Mouse (Mus musculus): ENCODE measurements around the gene Sox5.

The Sox5 gene

GRCm38 (mm10) chr6:144479861-144480260 lies 301.9 kb downstream of the Sox5 start:
- DNase-seq = no peak

- no peak for DNase-seq
Measured at GRCm38 (mm10) chr6:144477287-144478064, 304.3 kb downstream of the Sox5 start.

DNA sequence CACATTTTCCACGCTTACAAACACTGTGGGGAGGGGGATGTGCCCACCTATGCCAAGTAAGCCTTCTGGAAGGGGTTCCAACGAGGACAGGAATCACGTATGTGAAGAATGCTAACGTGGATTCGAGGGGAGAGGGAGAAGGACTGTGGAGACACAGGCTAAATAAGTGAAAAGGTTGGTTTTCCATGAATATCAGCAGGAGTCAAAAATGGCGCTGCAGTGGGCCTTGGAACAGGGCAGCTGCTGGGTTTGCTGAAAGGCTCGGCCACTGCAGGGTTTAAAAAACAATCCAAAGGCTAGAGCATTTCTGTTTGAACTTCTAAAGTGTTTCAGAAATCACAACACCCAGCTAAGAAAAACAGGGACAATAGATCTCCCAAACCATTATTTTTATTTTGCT lies 308.3 kb downstream of the Sox5 start:
- no peak for DNase-seq

DNA sequence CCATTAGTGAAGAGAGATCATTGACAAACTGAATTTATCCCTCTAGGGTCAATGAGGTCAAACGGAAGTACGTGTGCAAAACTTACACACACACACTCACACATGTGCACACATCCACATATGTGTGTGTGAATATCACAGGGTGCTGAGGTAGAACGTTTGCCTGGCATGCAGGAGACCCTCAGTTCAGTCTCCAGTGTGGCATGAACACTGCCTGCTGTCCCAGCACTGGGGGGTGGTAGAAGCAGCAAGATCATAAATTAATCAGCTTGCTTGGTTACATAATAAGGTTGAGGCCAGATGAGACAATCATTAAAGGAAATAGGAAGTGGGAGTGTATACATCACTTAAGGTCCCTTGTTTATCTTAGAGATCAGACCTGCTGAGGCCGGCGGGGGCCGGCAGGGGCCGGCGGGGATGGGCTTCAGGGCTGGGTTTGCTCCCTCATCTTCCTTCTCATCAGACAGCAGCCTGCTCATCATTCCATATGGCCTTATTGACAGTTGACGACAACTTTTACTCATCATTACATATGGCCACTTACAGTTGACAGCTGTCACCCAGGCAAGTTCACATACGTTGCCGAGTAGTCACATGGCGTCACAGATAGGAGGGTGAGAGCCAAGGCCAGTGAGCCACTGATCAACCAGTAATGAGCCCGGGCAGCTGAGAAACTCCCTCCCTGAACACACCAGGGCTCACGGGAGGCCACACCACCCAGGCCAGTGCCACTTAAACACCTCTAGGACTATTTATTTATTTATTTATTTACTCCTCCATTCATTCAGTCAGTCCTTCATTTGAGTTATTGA lies 309.5 kb downstream of the Sox5 start:
- DNase-seq = no peak

DNA sequence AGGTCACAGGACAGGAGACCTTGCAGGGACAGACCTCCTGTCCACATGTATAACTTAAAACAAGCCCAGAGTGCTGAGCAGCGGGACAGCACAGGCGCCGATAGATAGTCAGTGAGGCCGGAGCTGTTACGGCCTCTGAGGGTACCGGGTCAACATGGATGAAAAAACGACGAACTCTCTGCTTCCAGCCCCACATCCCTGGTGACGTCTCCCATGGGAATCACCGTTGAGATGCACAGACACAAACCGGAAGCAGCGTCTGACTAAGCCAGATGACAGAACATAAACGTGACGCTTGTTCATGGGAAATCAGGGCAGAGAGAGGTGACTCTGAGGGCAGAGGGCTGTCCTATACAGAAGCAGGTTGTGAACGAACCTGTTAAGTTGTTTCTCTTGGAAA lies 315.1 kb downstream of the Sox5 start:
- DNase-seq = no peak

DNA sequence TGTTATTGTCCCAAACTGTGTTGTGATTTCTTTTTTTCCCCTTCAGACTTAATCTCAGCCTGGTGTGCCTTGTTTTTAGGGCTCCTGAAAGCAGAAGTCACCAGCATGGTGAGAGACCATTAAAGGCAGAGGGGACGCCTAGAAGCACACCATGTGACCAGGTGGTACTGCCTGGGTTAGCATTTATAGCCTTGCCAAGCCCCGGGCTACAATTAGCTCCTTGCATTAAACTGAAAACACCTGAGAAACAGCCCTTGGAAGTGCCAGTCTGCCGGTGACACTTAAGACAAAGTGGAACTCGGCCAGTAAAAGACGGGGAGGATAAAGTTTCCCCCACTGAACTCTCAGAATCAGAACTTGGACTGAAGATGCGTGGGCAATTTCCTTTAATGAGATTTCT lies 318.1 kb downstream of the Sox5 start:
- no peak for DNase-seq

DNA sequence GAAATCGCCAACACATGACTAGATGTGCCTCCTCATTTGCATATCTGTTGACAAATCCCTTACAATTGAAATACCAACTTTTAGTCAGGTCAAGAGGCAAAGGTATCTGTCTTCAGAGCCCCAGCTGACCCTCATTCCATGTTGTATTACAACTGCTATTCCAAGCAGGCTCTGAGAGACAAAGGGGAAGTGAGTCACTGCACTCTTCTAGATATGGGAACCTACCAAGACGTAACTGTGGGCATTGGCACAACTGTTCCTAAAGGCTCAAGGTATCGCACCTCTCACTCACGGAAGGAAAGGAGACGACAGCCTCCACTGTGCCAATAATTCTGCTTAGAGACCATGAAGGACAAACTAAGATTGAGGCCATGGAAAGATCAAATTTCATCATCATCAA lies 318.5 kb downstream of the Sox5 start:
- no peak for DNase-seq

DNA sequence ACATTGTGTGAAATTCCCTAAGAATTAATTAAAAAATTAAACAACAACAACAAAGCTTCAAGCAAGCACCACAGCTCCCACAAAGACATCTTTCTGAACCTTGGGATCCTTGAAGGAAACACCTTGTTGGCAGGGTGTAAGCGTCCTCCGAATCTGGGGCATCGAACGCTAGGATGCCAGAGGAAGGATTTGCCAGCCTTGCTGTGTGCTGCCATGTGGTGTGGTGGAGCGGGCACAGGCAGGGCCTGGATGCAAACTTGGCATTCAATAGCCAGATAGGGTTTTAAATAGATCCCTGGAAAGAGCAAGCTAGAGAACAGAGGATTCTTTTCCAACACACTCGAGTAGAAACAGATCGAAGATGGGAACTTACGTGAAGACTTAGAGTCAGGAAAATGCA lies 322.3 kb downstream of the Sox5 start:
- no peak for DNase-seq

DNA sequence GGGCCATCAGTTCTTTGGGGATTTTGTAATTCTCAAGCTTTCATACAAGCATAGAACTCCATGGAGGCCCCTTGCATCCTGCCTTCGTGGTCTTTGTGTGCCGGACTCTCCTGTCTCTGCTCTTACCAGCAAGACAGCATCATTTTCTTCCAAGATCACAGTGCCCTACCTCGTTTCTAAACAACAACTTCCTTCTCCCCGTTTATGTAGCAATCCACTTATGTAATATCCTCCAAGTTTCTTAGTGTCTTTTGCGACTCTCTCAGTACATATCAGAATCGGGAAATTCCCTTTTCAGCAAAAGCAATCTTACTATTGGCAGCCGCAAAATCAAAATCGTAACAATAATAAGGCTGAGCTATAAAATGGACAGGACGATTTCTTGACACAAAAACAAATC lies 324.3 kb downstream of the Sox5 start:
- no peak for DNase-seq

DNA sequence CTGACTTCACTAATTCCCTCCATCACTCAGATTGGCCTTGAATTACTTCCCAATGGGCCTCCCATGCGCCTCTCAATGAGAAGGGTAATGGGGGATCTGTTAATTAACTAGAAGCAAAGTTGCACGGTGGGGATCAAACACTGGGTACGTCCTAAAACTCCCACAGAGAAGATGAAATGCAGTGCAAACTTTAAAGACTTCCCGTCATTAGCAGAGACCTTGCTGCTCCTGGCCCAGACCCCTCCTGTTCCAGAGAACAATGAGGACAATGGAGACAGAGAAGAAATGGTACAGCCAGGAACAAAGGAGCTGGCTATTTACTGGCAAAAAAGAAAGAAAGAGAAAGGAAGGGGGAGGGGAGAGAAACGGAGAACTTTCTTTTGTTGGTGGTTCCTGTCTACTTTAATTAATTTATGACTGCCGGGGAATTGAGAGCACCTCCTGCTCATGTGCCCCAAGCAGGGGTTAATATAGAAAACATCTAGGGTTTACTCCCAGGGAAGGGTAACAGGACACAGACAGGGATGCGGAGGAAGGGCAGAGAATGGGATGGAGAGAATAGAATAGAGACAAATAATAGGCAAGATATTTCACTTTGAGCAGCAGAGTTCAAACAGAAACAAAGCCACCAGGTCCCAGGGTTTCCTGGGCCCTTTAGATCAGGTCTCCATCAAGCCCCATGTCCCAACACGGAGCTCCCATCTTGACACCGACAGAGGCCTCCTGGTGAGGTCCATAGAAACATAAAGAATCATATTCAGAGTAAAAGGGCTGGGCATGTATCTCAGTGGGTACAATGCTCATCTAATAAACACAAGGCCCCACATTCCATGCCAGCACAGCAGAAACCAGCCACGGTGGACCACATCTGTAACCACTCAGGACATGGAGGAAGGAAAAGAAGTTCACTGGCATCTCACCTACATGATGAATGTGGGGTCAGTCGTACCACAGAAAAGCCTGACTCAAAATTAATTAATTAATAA lies 327.2 kb downstream of the Sox5 start:
- DNase-seq = no peak

GRCm38 (mm10) chr6:144453605-144454004 lies 328.2 kb downstream of the Sox5 start:
- no peak for DNase-seq

- DNase-seq = no peak
Measured at GRCm38 (mm10) chr6:144453147-144453546, 328.6 kb downstream of the Sox5 start.

- DNase-seq = no peak
Measured at GRCm38 (mm10) chr6:144452200-144452977, 329.4 kb downstream of the Sox5 start.

- DNase-seq = no peak
Measured at GRCm38 (mm10) chr6:144451631-144452030, 330.1 kb downstream of the Sox5 start.

- DNase-seq = no peak
Measured at GRCm38 (mm10) chr6:144445761-144446373, 335.9 kb downstream of the Sox5 start.

DNA sequence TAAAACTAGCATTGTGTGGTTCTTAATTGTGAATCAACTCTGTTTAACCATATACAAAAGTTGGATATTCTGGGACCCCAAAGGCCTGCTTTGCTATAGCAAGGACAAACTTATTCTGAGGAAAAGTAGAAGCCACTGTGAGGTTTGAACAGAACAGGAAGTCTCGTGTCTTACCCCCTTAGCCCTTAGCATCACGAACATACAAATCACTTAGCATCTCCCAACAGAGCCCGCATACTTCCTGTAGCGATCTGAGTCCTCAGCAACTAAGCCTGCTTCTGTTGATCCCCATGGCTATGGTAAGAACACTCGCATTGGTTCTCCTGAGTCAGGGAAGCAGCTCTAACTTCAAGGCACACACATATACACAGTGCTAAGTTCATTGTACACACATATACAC lies 337.4 kb downstream of the Sox5 start:
- DNase-seq = no peak

DNA sequence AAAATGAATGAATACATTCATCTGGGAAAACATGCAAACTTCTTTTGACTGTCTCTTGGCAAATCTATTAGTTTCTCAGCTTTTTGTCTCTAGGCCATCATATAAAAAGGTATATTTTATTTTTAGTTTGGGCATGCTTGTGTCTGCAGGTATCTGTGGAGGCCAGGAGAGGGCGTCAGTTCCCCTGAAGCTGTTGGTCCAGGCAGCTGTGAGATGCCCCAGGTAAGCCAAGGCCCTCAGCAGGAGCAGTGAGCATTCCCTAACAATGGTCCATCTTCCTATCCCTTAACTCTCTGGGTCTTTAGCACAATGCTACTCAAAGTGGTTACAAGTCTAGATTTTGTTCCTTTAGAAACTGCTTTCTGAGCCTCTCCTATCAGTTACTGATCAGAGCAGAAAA lies 338.1 kb downstream of the Sox5 start:
- no peak for DNase-seq

DNA sequence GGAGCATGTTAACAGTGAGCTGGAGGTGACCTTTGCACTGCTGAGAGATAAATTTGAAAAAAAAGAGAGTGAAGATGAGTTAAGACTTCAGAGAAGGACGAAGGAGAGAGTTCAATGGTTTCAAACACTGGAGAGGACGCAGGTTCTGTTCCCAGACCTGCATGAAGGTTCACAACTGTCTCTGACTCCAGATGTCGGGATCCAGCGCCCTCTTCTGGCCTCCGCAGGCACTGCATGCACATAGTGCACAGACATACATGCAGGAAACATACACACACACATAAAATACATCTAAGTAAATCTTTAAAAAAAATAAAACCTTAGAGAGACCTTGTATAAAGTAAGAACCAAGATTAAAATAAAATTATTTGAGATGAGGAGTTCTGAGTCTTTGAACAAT lies 352.5 kb downstream of the Sox5 start:
- DNase-seq = no peak

- DNase-seq = no peak
Measured at GRCm38 (mm10) chr6:144408030-144408429, 373.7 kb downstream of the Sox5 start.

GRCm38 (mm10) chr6:144398115-144398514 lies 383.7 kb downstream of the Sox5 start:
- no peak for DNase-seq

- no peak for DNase-seq
Measured at GRCm38 (mm10) chr6:144393151-144393550, 388.6 kb downstream of the Sox5 start.

All from spleen, adult 18-20 months (tissue).